8 mouse cellular contexts compared by ENCODE assay signal in the genomic region with DNA sequence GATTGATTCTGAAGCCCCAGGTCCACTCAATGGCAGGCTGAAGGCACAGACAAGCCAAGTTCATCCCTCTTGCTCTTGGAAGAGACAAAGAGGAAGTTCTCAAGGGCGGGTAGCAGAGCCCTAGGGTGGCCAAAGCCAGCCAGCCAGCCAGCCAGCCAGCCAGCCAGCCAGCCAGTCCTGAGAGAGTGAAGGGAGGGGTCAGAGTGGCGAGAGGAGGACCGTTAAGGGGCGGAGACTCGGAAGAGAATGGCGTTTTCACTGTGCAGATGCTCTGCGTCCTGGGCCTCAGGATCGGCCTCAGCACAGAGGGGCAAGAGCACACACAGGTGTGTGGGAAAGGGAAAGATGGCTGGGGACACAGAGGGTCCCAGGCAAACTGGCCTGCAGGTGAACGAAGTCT. TPM values are rescaled to one million over a fixed set of nuclear protein-coding genes. Genes with fewer than 3 reads are reported as not detected.
DNase-seq lines count a peak whose midpoint lies in the region; ATAC-seq lines count a peak whose summit lies in the region.

No protein-coding gene starts in this region.

- peak; percentile 42; the same call in 1 of the 2 replicates for ATAC-seq in frontal cortex, adult (ENCODE audit: low TSS enrichment)
- peak; percentile 25 for ATAC-seq in forebrain, embryonic 14.5 days
- ATAC-seq in hindbrain, embryonic 11.5 days (ENCODE audit: low FRiP score) = peak; percentile 60
- no peak for ATAC-seq in limb, embryonic 15.5 days (ENCODE audit: insufficient number of reproducible peaks, low FRiP score, low TSS enrichment, low read depth)
- peak; percentile 45 for ATAC-seq in midbrain, embryonic 13.5 days
- ATAC-seq in stomach, embryonic 16.5 days (ENCODE audit: insufficient read depth, low FRiP score) = no peak; the same call in 1 of the 2 replicates

- H3K4me2 ChIP-seq in forebrain, embryonic 14.5 days (ENCODE audit: low read length) = peak overlapping the region; percentile 85
- peak overlapping the region; percentile 65 for H3K4me2 ChIP-seq in hindbrain, embryonic 11.5 days (replicated peaks; ENCODE audit: low read depth, low read length)
- peak overlapping the region; percentile 71 for H3K4me2 ChIP-seq in limb, embryonic 15.5 days
- H3K4me2 ChIP-seq in midbrain, embryonic 13.5 days (replicated peaks) = peak overlapping the region; percentile 83
- H3K4me2 ChIP-seq in stomach, embryonic 16.5 days (ENCODE audit: low read depth, low read length) = peak overlapping the region; percentile 62

- WGBS in forebrain, embryonic 14.5 days = 4% methylated on average over 9 of the region's 9 CpGs
- 5% methylated on average over 9 of the region's 9 CpGs for WGBS in hindbrain, embryonic 11.5 days
- 9% methylated on average over 9 of the region's 9 CpGs for WGBS in limb, embryonic 15.5 days
- WGBS in midbrain, embryonic 13.5 days = 6% methylated on average over 9 of the region's 9 CpGs
- WGBS in stomach, embryonic 16.5 days = 17% methylated on average over 9 of the region's 9 CpGs

- peak overlapping the region; percentile 97 for H3K27ac ChIP-seq in forebrain, embryonic 14.5 days (ENCODE audit: low read depth, low read length)
- H3K27ac ChIP-seq in hindbrain, embryonic 11.5 days (ENCODE audit: low read depth, low read length) = peak overlapping the region; percentile 96
- H3K27ac ChIP-seq in limb, embryonic 15.5 days = peak overlapping the region; percentile 44
- peak overlapping the region; percentile 99 for H3K27ac ChIP-seq in midbrain, embryonic 13.5 days
- H3K27ac ChIP-seq in stomach, embryonic 16.5 days (ENCODE audit: low read length) = peak overlapping the region; percentile 72

- peak overlapping the region; percentile 89 for H3K4me3 ChIP-seq in forebrain, embryonic 14.5 days (ENCODE audit: low read depth, low read length)
- H3K4me3 ChIP-seq in hindbrain, embryonic 11.5 days (ENCODE audit: low read depth, low read length) = peak overlapping the region; percentile 89
- H3K4me3 ChIP-seq in limb, embryonic 15.5 days = peak overlapping the region; percentile 92
- H3K4me3 ChIP-seq in midbrain, embryonic 13.5 days (replicated peaks) = peak overlapping the region; percentile 95
- peak overlapping the region; percentile 86 for H3K4me3 ChIP-seq in stomach, embryonic 16.5 days (replicated peaks; ENCODE audit: low read length)

- H3K36me3 ChIP-seq in forebrain, embryonic 14.5 days (ENCODE audit: control insufficient read depth, insufficient read depth, low read length) = peaks cover 10% of the 10 kb centered on the region
- H3K36me3 ChIP-seq in hindbrain, embryonic 11.5 days (ENCODE audit: control insufficient read depth, insufficient read depth, low read length) = no peaks in the 10 kb centered on the region
- peaks cover 3% of the 10 kb centered on the region; the same call in 1 of the 2 replicates for H3K36me3 ChIP-seq in limb, embryonic 15.5 days
- H3K36me3 ChIP-seq in midbrain, embryonic 13.5 days = peaks cover 30% of the 10 kb centered on the region
- no peaks in the 10 kb centered on the region for H3K36me3 ChIP-seq in stomach, embryonic 16.5 days (ENCODE audit: control insufficient read depth, insufficient read depth, low read length)

- H3K27me3 ChIP-seq in forebrain, embryonic 14.5 days (replicated peaks; ENCODE audit: control insufficient read depth, insufficient read depth, low read length) = no peaks in the 10 kb centered on the region
- no peaks in the 10 kb centered on the region for H3K27me3 ChIP-seq in hindbrain, embryonic 11.5 days (ENCODE audit: control insufficient read depth, insufficient read depth, low read length)
- H3K27me3 ChIP-seq in limb, embryonic 15.5 days = no peaks in the 10 kb centered on the region
- H3K27me3 ChIP-seq in midbrain, embryonic 13.5 days = no peaks in the 10 kb centered on the region
- no peaks in the 10 kb centered on the region for H3K27me3 ChIP-seq in stomach, embryonic 16.5 days (ENCODE audit: control insufficient read depth, insufficient read depth, low read length)

- DNase-seq in frontal cortex, adult 2 months (ENCODE audit: extremely low spot score in 1 of 2, low spot score in 1 of 2) = no peak
- DNase-seq in cerebellum, adult 11-12 months = peak; percentile 61
- peak; percentile 75 for DNase-seq in forebrain, embryonic 14.5 days (ENCODE audit: low spot score)
- DNase-seq in hindbrain, embryonic 11.5 days (ENCODE audit: low spot score) = peak; percentile 78

- no peaks in the 10 kb centered on the region for H3K9me3 ChIP-seq in forebrain, embryonic 14.5 days (replicated peaks; ENCODE audit: control insufficient read depth, low read length)
- no peaks in the 10 kb centered on the region for H3K9me3 ChIP-seq in hindbrain, embryonic 11.5 days (ENCODE audit: control insufficient read depth, low read length)
- no peaks in the 10 kb centered on the region for H3K9me3 ChIP-seq in limb, embryonic 15.5 days
- no peaks in the 10 kb centered on the region for H3K9me3 ChIP-seq in midbrain, embryonic 13.5 days
- H3K9me3 ChIP-seq in stomach, embryonic 16.5 days (replicated peaks; ENCODE audit: control insufficient read depth, low read length) = no peaks in the 10 kb centered on the region

- peak overlapping the region; percentile 98 for H3K9ac ChIP-seq in forebrain, embryonic 14.5 days (ENCODE audit: low read length)
- H3K9ac ChIP-seq in hindbrain, embryonic 11.5 days (ENCODE audit: low read depth, low read length) = peak overlapping the region; percentile 91
- 0 out of 2 replicates have a peak overlapping the region, but pooled peaks have one; percentile 20 for H3K9ac ChIP-seq in limb, embryonic 15.5 days
- H3K9ac ChIP-seq in midbrain, embryonic 13.5 days (replicated peaks) = peak overlapping the region; percentile 99
- H3K9ac ChIP-seq in stomach, embryonic 16.5 days (ENCODE audit: low read length) = peak overlapping the region; percentile 67

- peaks cover 8% of the 10 kb centered on the region for H3K4me1 ChIP-seq in forebrain, embryonic 14.5 days (ENCODE audit: control insufficient read depth, insufficient read depth, low read length)
- 0 out of 2 replicates have a peak, but pooled peaks cover 7% of the 10 kb centered on the region for H3K4me1 ChIP-seq in hindbrain, embryonic 11.5 days (replicated peaks; ENCODE audit: control insufficient read depth, insufficient read depth, low read length)
- peaks cover 38% of the 10 kb centered on the region for H3K4me1 ChIP-seq in limb, embryonic 15.5 days
- H3K4me1 ChIP-seq in midbrain, embryonic 13.5 days (replicated peaks) = peaks cover 51% of the 10 kb centered on the region
- H3K4me1 ChIP-seq in stomach, embryonic 16.5 days (ENCODE audit: control insufficient read depth, insufficient read depth, low read length) = peaks cover 40% of the 10 kb centered on the region

RNA-seq across cellular contexts. Expression of gene Gramd1a, which starts 6.9 kb away (rescaled TPM):
- 174 and 186 TPM in 2 replicates for polyA plus RNA-seq in frontal cortex, adult 2 months (2012; rRNA removed)
- 150 and 200 TPM in 2 replicates for polyA plus RNA-seq in forebrain, embryonic 14.5 days (2014; fragmentation: Nextera tagmentation; extraction: Ambion mirVana)
- polyA plus RNA-seq in hindbrain, embryonic 11.5 days (2014; fragmentation: Nextera tagmentation; extraction: Ambion mirVana) = 120 and 125 TPM in 2 replicates
- 68.2 and 70.9 TPM in 2 replicates for polyA plus RNA-seq in limb, embryonic 15.5 days (2015; fragmentation: Nextera tagmentation; extraction: Ambion mirVana)
- 213 and 241 TPM in 2 replicates for polyA plus RNA-seq in midbrain, embryonic 13.5 days (2015; fragmentation: Nextera tagmentation; extraction: Ambion mirVana)
- 56.7 and 57.9 TPM in 2 replicates for polyA plus RNA-seq in stomach, embryonic 16.5 days (2015; fragmentation: Nextera tagmentation; extraction: Ambion mirVana)

RNA-seq across cellular contexts. Expression of gene Scn1b, which starts 22.0 kb away (rescaled TPM):
- polyA plus RNA-seq in frontal cortex, adult 2 months (2012; rRNA removed) = 627 and 752 TPM in 2 replicates
- polyA plus RNA-seq in forebrain, embryonic 14.5 days (2014; fragmentation: Nextera tagmentation; extraction: Ambion mirVana) = 2.8 and 4.4 TPM in 2 replicates
- 0.60 and 0.86 TPM in 2 replicates for polyA plus RNA-seq in hindbrain, embryonic 11.5 days (2014; fragmentation: Nextera tagmentation; extraction: Ambion mirVana)
- 4.7 and 5.7 TPM in 2 replicates for polyA plus RNA-seq in limb, embryonic 15.5 days (2015; fragmentation: Nextera tagmentation; extraction: Ambion mirVana)
- 1.2 and 2.7 TPM in 2 replicates for polyA plus RNA-seq in midbrain, embryonic 13.5 days (2015; fragmentation: Nextera tagmentation; extraction: Ambion mirVana)
- polyA plus RNA-seq in stomach, embryonic 16.5 days (2015; fragmentation: Nextera tagmentation; extraction: Ambion mirVana) = 0.80 and 1.4 TPM in 2 replicates

RNA-seq across cellular contexts. Expression of gene Hpn, which starts 33.7 kb away (rescaled TPM):
- polyA plus RNA-seq in frontal cortex, adult 2 months (2012; rRNA removed) = 3.3 and 4.0 TPM in 2 replicates
- polyA plus RNA-seq in forebrain, embryonic 14.5 days (2014; fragmentation: Nextera tagmentation; extraction: Ambion mirVana) = not detected in 2 replicates
- 0.56 and 1.4 TPM in 2 replicates for polyA plus RNA-seq in hindbrain, embryonic 11.5 days (2014; fragmentation: Nextera tagmentation; extraction: Ambion mirVana)
- 2.4 and 3.4 TPM in 2 replicates for polyA plus RNA-seq in limb, embryonic 15.5 days (2015; fragmentation: Nextera tagmentation; extraction: Ambion mirVana)
- polyA plus RNA-seq in midbrain, embryonic 13.5 days (2015; fragmentation: Nextera tagmentation; extraction: Ambion mirVana) = 0.18 and 0.59 TPM in 2 replicates
- 35.7 and 36.0 TPM in 2 replicates for polyA plus RNA-seq in stomach, embryonic 16.5 days (2015; fragmentation: Nextera tagmentation; extraction: Ambion mirVana)

Comparison
In these comparisons a context has a peak if more than half of its experiments do, and no peak if none do; other contexts are left out.
1. ATAC-seq: peak in frontal cortex, adult (single experiment), forebrain, embryonic 14.5 days (single experiment), hindbrain, embryonic 11.5 days (single experiment) and midbrain, embryonic 13.5 days (single experiment); none in limb, embryonic 15.5 days (single experiment) and stomach, embryonic 16.5 days (single experiment).
2. DNase-seq: peak in cerebellum, adult 11-12 months (single experiment), forebrain, embryonic 14.5 days (single experiment) and hindbrain, embryonic 11.5 days (single experiment); none in frontal cortex, adult 2 months (0 of 2).
3. H3K27ac ChIP-seq: peak in every context shown above with its lines; median percentile 99 in midbrain, embryonic 13.5 days; 97 in forebrain, embryonic 14.5 days; 96 in hindbrain, embryonic 11.5 days; 72 in stomach, embryonic 16.5 days; 44 in limb, embryonic 15.5 days.
4. H3K9ac ChIP-seq: peak in every context shown above with its lines; median percentile 99 in midbrain, embryonic 13.5 days; 98 in forebrain, embryonic 14.5 days; 91 in hindbrain, embryonic 11.5 days; 67 in stomach, embryonic 16.5 days; 20 in limb, embryonic 15.5 days.
5. RNA of gene Scn1b, which starts 22.0 kb away (polyA plus RNA-seq): 627 to 752 TPM in frontal cortex, adult 2 months; 4.7 to 5.7 TPM in limb, embryonic 15.5 days, 2.8 to 4.4 TPM in forebrain, embryonic 14.5 days, 1.2 to 2.7 TPM in midbrain, embryonic 13.5 days, 0.80 to 1.4 TPM in stomach, embryonic 16.5 days and 0.60 to 0.86 TPM in hindbrain, embryonic 11.5 days; every median in the first group is over 10 times any median in the second.
6. Peak in every context shown above with its lines, with median percentiles within 50 percentile points of each other: H3K4me2 ChIP-seq and H3K4me3 ChIP-seq.